Comparison of ENCODE assay signal across 17 mouse cellular contexts in the genomic region with DNA sequence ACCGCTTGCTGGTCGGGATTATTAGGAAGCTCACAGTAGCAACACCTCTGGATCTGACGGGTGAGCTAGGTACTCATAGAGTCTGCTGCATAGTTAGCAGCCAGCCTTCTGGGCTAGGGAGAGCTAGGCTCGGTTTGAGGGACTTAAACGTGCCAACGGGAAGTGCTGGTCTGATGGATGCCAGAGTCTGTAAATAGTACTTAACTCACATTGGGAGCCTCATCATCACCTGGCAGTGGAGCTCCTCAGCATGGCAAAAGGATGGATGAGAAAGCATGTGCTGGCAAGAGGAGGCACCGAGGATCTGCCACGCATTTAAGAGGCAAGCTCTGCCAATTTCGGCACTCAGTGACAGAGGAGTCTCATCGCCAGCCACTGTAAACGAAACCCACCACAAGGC.
A peak's percentile ranks its signal among the peaks of the same experiment; 100 is the strongest.
DNase-seq lines count a peak whose midpoint lies in the region; ATAC-seq and TF ChIP-seq lines count a peak whose summit lies in the region.
"Had no signal": no experiment of that assay in that cellular context is flagged by ENCODE, and none has a peak within 500 bp of the region (broad histone marks: within the 10 kb centered on the region; RNA-seq: fewer than 3 reads in every experiment).

No protein-coding gene starts in this region.

- H3K9me3 ChIP-seq in forebrain, embryonic 14.5 days (replicated peaks; ENCODE audit: control insufficient read depth, low read length) = 0 out of 2 replicates have a peak, but pooled peaks cover 2% of the 10 kb centered on the region
- peaks cover 16% of the 10 kb centered on the region for H3K9me3 ChIP-seq in forebrain, embryonic 10.5 days
- no peaks in the 10 kb centered on the region for H3K9me3 ChIP-seq in intestine, postnatal 0 days (ENCODE audit: control insufficient read depth)
- H3K9me3 ChIP-seq: hindbrain, embryonic 15.5 days had no signal

- ATAC-seq in forebrain, embryonic 14.5 days = no peak
- no peak for ATAC-seq in intestine, postnatal 0 days
- ATAC-seq: CD4-positive, CD25-positive, alpha-beta regulatory T cell, adult 4 months had no signal

- no peak for TF ChIP-seq CTCF in intestine, postnatal 0 days (IDR thresholded peaks at IDR 0.05; ENCODE audit: low read depth)

- H3K9ac ChIP-seq in forebrain, embryonic 14.5 days (ENCODE audit: low read length) = no peak overlapping the region
- no peak overlapping the region for H3K9ac ChIP-seq in intestine, postnatal 0 days (ENCODE audit: low read depth, low read length)
- H3K9ac ChIP-seq: heart, embryonic 13.5 days; hindbrain, embryonic 15.5 days had no signal

- H3K27me3 ChIP-seq in forebrain, embryonic 14.5 days (replicated peaks; ENCODE audit: control insufficient read depth, insufficient read depth, low read length) = no peaks in the 10 kb centered on the region
- no peaks in the 10 kb centered on the region for H3K27me3 ChIP-seq in forebrain, embryonic 10.5 days (ENCODE audit: poor library complexity, severe bottlenecking)
- no peaks in the 10 kb centered on the region for H3K27me3 ChIP-seq in intestine, postnatal 0 days (replicated peaks; ENCODE audit: control insufficient read depth, insufficient read depth, low read length)
- H3K27me3 ChIP-seq: heart, embryonic 13.5 days; hindbrain, embryonic 15.5 days had no signal

- H3K36me3 ChIP-seq in forebrain, embryonic 14.5 days (ENCODE audit: control insufficient read depth, insufficient read depth, low read length) = no peaks in the 10 kb centered on the region
- H3K36me3 ChIP-seq in forebrain, embryonic 10.5 days (replicated peaks) = no peaks in the 10 kb centered on the region; the same call in 1 of the 2 replicates
- H3K36me3 ChIP-seq in intestine, postnatal 0 days (ENCODE audit: control insufficient read depth, insufficient read depth) = no peaks in the 10 kb centered on the region
- H3K36me3 ChIP-seq: embryonic facial prominence, embryonic 10.5 days; heart, embryonic 13.5 days; hindbrain, embryonic 15.5 days had no signal

- H3K27ac ChIP-seq in forebrain, embryonic 14.5 days (ENCODE audit: low read depth, low read length) = no peak overlapping the region
- H3K27ac ChIP-seq in forebrain, embryonic 10.5 days = no peak overlapping the region
- H3K27ac ChIP-seq in intestine, postnatal 0 days (ENCODE audit: low read depth, low read length) = no peak overlapping the region
- H3K27ac ChIP-seq: embryonic facial prominence, embryonic 10.5 days; heart, embryonic 13.5 days; hindbrain, embryonic 15.5 days had no signal

- no peak overlapping the region for H3K4me3 ChIP-seq in forebrain, embryonic 14.5 days (ENCODE audit: low read depth, low read length)
- no peak overlapping the region for H3K4me3 ChIP-seq in forebrain, embryonic 10.5 days
- no peak overlapping the region for H3K4me3 ChIP-seq in intestine, postnatal 0 days (ENCODE audit: low read depth, low read length)
- H3K4me3 ChIP-seq: embryonic facial prominence, embryonic 10.5 days; heart, embryonic 13.5 days; hindbrain, embryonic 15.5 days had no signal

- H3K4me1 ChIP-seq in forebrain, embryonic 14.5 days (ENCODE audit: control insufficient read depth, insufficient read depth, low read length) = no peaks in the 10 kb centered on the region
- H3K4me1 ChIP-seq in forebrain, embryonic 10.5 days = peaks cover 13% of the 10 kb centered on the region
- H3K4me1 ChIP-seq in intestine, postnatal 0 days (replicated peaks; ENCODE audit: control insufficient read depth, insufficient read depth, low read length) = no peaks in the 10 kb centered on the region
- H3K4me1 ChIP-seq: heart, embryonic 13.5 days had no signal

- peak; percentile 34 for DNase-seq in forebrain, embryonic 14.5 days (ENCODE audit: low spot score)
- no peak for DNase-seq in forebrain, embryonic 10.5 days (ENCODE audit: extremely low spot score, low spot score)
- DNase-seq in heart, adult 11 months = peak; percentile 83
- DNase-seq in heart, adult 9 months (ENCODE audit: low spot score in 2 of 2) = no peak
- peak; percentile 47 to 62 for DNase-seq in right cerebral cortex, postnatal 10 days (ENCODE audit: low spot score in 2 of 2)
- DNase-seq in right cerebral cortex, postnatal 4 days = no peak
- DNase-seq: adrenal gland, postnatal 10 days; B cell, adult 2 months; cerebellum, adult 2 months; cerebellum, postnatal 10 days; gastrocnemius, postnatal 14 days; heart, postnatal 36 days had no signal

- 94% methylated on average over 11 of the region's 11 CpGs for WGBS in forebrain, embryonic 14.5 days
- WGBS in forebrain, embryonic 10.5 days = 93% methylated on average over 11 of the region's 11 CpGs
- 95% methylated on average over 11 of the region's 11 CpGs for WGBS in intestine, postnatal 0 days

- H3K4me2 ChIP-seq in forebrain, embryonic 14.5 days (ENCODE audit: low read length) = no peak overlapping the region
- no peak overlapping the region for H3K4me2 ChIP-seq in intestine, postnatal 0 days (replicated peaks; ENCODE audit: low read depth)
- H3K4me2 ChIP-seq: heart, embryonic 13.5 days; hindbrain, embryonic 15.5 days had no signal

Comparison
In these comparisons a context has a peak if more than half of its experiments do, and no peak if none do; other contexts are left out.
1. DNase-seq: peak in forebrain, embryonic 14.5 days (single experiment), heart, adult 11 months (single experiment) and right cerebral cortex, postnatal 10 days (2 of 2); none in forebrain, embryonic 10.5 days (single experiment), heart, adult 9 months (0 of 2) and right cerebral cortex, postnatal 4 days (single experiment).